Mouse (Mus musculus): Measurements from ENCODE around the gene Syde2. TPM values are rescaled to one million over a fixed set of nuclear protein-coding genes. Genes with fewer than 3 reads are reported as not detected.

Syde2 gene
- total and polyA plus RNA-seq, 3 experiments: 0.02 to 0.76 TPM; not detected in 1

DNA sequence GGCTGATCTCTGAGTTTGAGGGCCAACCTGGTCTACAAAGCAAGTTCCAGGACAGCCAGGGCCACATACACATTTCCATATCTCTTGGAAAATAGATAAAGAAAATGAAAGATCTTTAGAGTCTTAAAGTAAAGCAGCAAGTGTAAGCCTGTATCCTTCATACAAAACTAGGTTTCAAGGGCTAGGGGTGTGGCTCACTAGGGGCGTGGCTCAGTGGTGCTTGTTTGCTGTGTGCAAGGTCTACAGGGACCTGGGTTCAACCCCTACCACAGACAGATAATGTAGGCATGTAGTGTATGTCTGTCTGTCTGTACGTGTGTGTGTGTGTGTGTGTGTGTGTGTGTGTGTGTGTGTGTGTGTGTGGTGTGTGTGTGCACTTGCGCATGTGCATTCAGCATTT, 41.8 kb upstream of the Syde2 start:
- no peaks in the 10 kb centered on the region for H3K27me3 ChIP-seq (ENCODE audit: insufficient read depth, low read length)
- no peak for ATAC-seq (ENCODE audit: extremely low read depth, insufficient number of reproducible peaks, low FRiP score, poor library complexity, severe bottlenecking)
- TF ChIP-seq GATA1 (IDR thresholded peaks at IDR 0.05; ENCODE audit: borderline replicate concordance, low read length) (no peak), CTCF (IDR thresholded peaks at IDR 0.05; ENCODE audit: low read depth, low read length) (no peak), GATA2 (IDR thresholded peaks at IDR 0.05; ENCODE audit: borderline replicate concordance, low read depth, low read length) (no peak), TAL1 (conservative IDR thresholded peaks at IDR 0.05; ENCODE audit: low read depth, low read length) (no peak), POLR2AphosphoS5 (IDR thresholded peaks at IDR 0.05; ENCODE audit: insufficient replicate concordance, low read depth, low read length) (no peak)
- peaks cover 87% of the 10 kb centered on the region for H3K4me1 ChIP-seq (ENCODE audit: insufficient read depth, low read depth, low read length)
- H3K9me3 ChIP-seq (replicated peaks): no peaks in the 10 kb centered on the region
- peaks cover 57% of the 10 kb centered on the region for H3K36me3 ChIP-seq (replicated peaks)
- DNase-seq (ENCODE audit: low spot score): no peak
- no peak overlapping the region for H3K4me3 ChIP-seq (ENCODE audit: low read depth, low read length)

DNA sequence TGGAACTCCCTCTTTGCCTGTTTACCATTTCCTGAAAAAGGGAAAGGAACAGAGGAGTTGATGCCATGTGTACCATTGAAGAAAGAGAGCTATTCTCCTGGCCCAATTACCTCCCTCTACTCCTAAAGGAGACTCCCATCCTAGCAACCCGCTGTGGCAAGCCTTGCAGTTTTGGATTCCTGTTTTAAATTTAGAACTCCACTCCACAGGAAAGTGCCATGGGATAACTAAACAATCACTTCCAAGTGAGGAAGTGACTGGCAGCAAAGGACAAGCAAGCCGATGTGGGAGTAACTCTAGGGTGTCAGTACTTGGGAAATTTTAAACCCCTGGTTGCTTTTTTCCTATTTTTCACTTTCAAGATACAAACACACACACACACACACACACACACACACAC, 41.0 kb upstream of the Syde2 start:
- no peak for ATAC-seq (ENCODE audit: extremely low read depth, insufficient number of reproducible peaks, low FRiP score, poor library complexity, severe bottlenecking)
- H3K36me3 ChIP-seq (replicated peaks): peaks cover 49% of the 10 kb centered on the region
- TF ChIP-seq POLR2AphosphoS5 (IDR thresholded peaks at IDR 0.05; ENCODE audit: insufficient replicate concordance, low read depth, low read length): no peak
- no peak for TF ChIP-seq CTCF (IDR thresholded peaks at IDR 0.05; ENCODE audit: low read depth, low read length)
- TF ChIP-seq GATA2 (IDR thresholded peaks at IDR 0.05; ENCODE audit: borderline replicate concordance, low read depth, low read length): no peak
- no peak for TF ChIP-seq GATA1 (IDR thresholded peaks at IDR 0.05; ENCODE audit: borderline replicate concordance, low read length)
- TF ChIP-seq TAL1 (conservative IDR thresholded peaks at IDR 0.05; ENCODE audit: low read depth, low read length): no peak
- DNase-seq (ENCODE audit: low spot score): no peak
- H3K9me3 ChIP-seq (replicated peaks): no peaks in the 10 kb centered on the region
- no peaks in the 10 kb centered on the region for H3K27me3 ChIP-seq (ENCODE audit: insufficient read depth, low read length)
- peaks cover 87% of the 10 kb centered on the region for H3K4me1 ChIP-seq (ENCODE audit: insufficient read depth, low read depth, low read length)
- no peak overlapping the region for H3K4me3 ChIP-seq (ENCODE audit: low read depth, low read length)

GRCm38 (mm10) chr3:145947539-145948204, 40.0 kb upstream of the Syde2 start:
- Histone ChIP-seq H3K36me3 (replicated peaks) (peaks cover 41% of the 10 kb centered on the region), H3K9me3 (replicated peaks) (no peaks in the 10 kb centered on the region), H3K27me3 (ENCODE audit: insufficient read depth, low read length) (no peaks in the 10 kb centered on the region), H3K4me1 (ENCODE audit: insufficient read depth, low read depth, low read length) (peaks cover 88% of the 10 kb centered on the region), H3K4me3 (ENCODE audit: low read depth, low read length) (no peak overlapping the region)
- DNase-seq (ENCODE audit: low spot score) (no peak), ATAC-seq (ENCODE audit: extremely low read depth, insufficient number of reproducible peaks, low FRiP score, poor library complexity, severe bottlenecking) (no peak)
- 0 out of 2 replicates have a peak, but pooled peaks have one; percentile 9 for TF ChIP-seq TAL1 (conservative IDR thresholded peaks at IDR 0.05; ENCODE audit: low read depth, low read length)
- no peak for TF ChIP-seq POLR2AphosphoS5 (IDR thresholded peaks at IDR 0.05; ENCODE audit: insufficient replicate concordance, low read depth, low read length)

DNA sequence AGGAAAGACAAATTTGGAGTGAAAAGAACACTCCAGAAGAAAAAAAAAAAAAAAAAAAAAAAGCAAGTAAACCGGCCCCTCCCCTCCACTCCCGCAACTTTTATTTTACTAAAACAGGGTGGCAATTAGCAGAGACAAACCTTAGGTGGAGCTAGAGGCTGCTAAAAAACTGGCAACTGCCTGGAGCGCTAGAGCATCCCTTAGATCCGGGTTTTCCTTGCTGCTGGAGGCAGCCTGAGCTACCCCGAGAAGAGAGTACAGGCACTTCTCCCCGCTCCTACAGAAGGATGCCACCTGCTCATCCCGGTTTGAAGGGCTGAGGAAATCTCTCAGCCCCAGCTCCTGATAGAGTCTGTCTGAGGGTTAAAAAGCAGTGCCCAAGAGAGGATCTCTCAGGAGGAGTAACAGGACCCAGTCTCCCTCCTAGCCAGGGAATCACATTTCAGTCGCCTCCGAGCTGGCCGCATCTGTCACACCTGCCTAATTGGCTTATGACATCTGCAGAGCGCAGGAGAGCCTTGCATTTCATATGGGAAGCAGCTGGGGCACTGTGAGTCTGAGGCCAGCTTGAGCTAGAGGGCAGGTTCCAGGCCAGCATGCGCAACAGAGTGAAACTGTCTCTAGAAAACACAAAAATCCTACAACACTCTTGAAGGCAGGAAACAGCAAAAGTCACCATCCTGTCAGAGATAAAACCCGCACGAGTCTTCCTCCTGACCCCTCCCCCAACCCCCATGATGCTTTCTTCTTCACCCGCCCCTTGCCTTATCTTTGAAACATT, 37.4 kb upstream of the Syde2 start:
- no peaks in the 10 kb centered on the region for H3K27me3 ChIP-seq (ENCODE audit: insufficient read depth, low read length)
- peak overlapping the region; percentile 67; the same call in 1 of the 2 replicates for H3K4me3 ChIP-seq (ENCODE audit: low read depth, low read length)
- no peak for TF ChIP-seq CTCF (IDR thresholded peaks at IDR 0.05; ENCODE audit: low read depth, low read length)
- TF ChIP-seq POLR2AphosphoS5 (IDR thresholded peaks at IDR 0.05; ENCODE audit: insufficient replicate concordance, low read depth, low read length): no peak
- TF ChIP-seq GATA2 (IDR thresholded peaks at IDR 0.05; ENCODE audit: borderline replicate concordance, low read depth, low read length): no peak
- no peak for TF ChIP-seq TAL1 (conservative IDR thresholded peaks at IDR 0.05; ENCODE audit: low read depth, low read length)
- TF ChIP-seq GATA1 (IDR thresholded peaks at IDR 0.05; ENCODE audit: borderline replicate concordance, low read length): no peak
- ATAC-seq (ENCODE audit: extremely low read depth, insufficient number of reproducible peaks, low FRiP score, poor library complexity, severe bottlenecking): peak; percentile 40
- H3K4me1 ChIP-seq (ENCODE audit: insufficient read depth, low read depth, low read length): peaks cover 88% of the 10 kb centered on the region
- DNase-seq (ENCODE audit: low spot score): peak; percentile 22
- H3K9me3 ChIP-seq (replicated peaks): no peaks in the 10 kb centered on the region
- H3K36me3 ChIP-seq (replicated peaks): peaks cover 16% of the 10 kb centered on the region

- peak; percentile 29 for DNase-seq (ENCODE audit: low spot score)
- Histone ChIP-seq H3K36me3 (replicated peaks) (peaks cover 11% of the 10 kb centered on the region), H3K27me3 (ENCODE audit: insufficient read depth, low read length) (no peaks in the 10 kb centered on the region), H3K4me3 (ENCODE audit: low read depth, low read length) (no peak overlapping the region; the same call in 1 of the 2 replicates), H3K4me1 (ENCODE audit: insufficient read depth, low read depth, low read length) (peaks cover 90% of the 10 kb centered on the region), H3K9me3 (replicated peaks) (no peaks in the 10 kb centered on the region)
- no peak for TF ChIP-seq CTCF (IDR thresholded peaks at IDR 0.05; ENCODE audit: low read depth, low read length)
- no peak for TF ChIP-seq POLR2AphosphoS5 (IDR thresholded peaks at IDR 0.05; ENCODE audit: insufficient replicate concordance, low read depth, low read length)
- TF ChIP-seq GATA2 (IDR thresholded peaks at IDR 0.05; ENCODE audit: borderline replicate concordance, low read depth, low read length): no peak
- no peak for TF ChIP-seq GATA1 (IDR thresholded peaks at IDR 0.05; ENCODE audit: borderline replicate concordance, low read length)
- TF ChIP-seq TAL1 (conservative IDR thresholded peaks at IDR 0.05; ENCODE audit: low read depth, low read length): no peak
- no peak for ATAC-seq (ENCODE audit: extremely low read depth, insufficient number of reproducible peaks, low FRiP score, poor library complexity, severe bottlenecking)
Observed at GRCm38 (mm10) chr3:145950815-145951130, 36.9 kb upstream of the Syde2 start.

Data from G1E (cell line).